Mouse (Mus musculus) MEL (cell line): ENCODE results near the gene Gm10134.

ENCODE experiments used
- CTCF ChIP-seq, 3 experiments: IDR thresholded peaks in 2 of 3; conservative IDR thresholded peaks in 1 of 3; 2 replicates each; pipeline ENCODE4 v1.5.1; 2011 to 2012; ENCODE audit warnings: low read length in 3 of 3, low read depth in 2 of 3, mild to moderate bottlenecking in 2 of 3, improper control_type of control experiment in 1 of 3, inconsistent platforms in 1 of 3, mixed read lengths in 1 of 3, moderate library complexity in 1 of 3; ENCODE audit not compliant: control insufficient read depth in 1 of 3, insufficient read depth in 1 of 3, poor library complexity in 1 of 3, severe bottlenecking in 1 of 3
- EP300 ChIP-seq, 2 experiments: IDR thresholded peaks; 2 replicates each; pipeline ENCODE4 v1.6.1; 2011; ENCODE audit warnings: improper control_type of control experiment in 2 of 2, low read length in 2 of 2, low read depth in 1 of 2, mild to moderate bottlenecking in 1 of 2
- ETS1 ChIP-seq: IDR thresholded peaks from 2 replicates; pipeline ENCODE4 v1.6.1; 2012; ENCODE audit warnings: low read depth, mild to moderate bottlenecking, inconsistent platforms, low read length, improper control_type of control experiment, moderate library complexity
- GATA1 ChIP-seq: IDR thresholded peaks from 2 replicates; pipeline ENCODE4 v1.6.1; 2011; ENCODE audit warnings: low read depth, low read length, improper control_type of control experiment
- HCFC1 ChIP-seq: IDR thresholded peaks from 2 replicates; pipeline ENCODE4 v1.6.1; 2012; ENCODE audit warnings: low read depth, mild to moderate bottlenecking, inconsistent platforms, low read length, improper control_type of control experiment, moderate library complexity
- POLR2A ChIP-seq, 2 experiments: IDR thresholded peaks; 2 replicates each; pipeline ENCODE4 v1.6.1; 2011 to 2012; ENCODE audit warnings: low read length in 2 of 2, mild to moderate bottlenecking in 2 of 2, control low read depth in 1 of 2, improper control_type of control experiment in 1 of 2, low read depth in 1 of 2, moderate library complexity in 1 of 2; ENCODE audit not compliant: control insufficient read depth in 1 of 2, insufficient read depth in 1 of 2, poor library complexity in 1 of 2
- POLR2AphosphoS5 ChIP-seq: IDR thresholded peaks from 2 replicates; pipeline ENCODE4 v1.6.1; 2012; ENCODE audit warnings: low read depth, borderline replicate concordance, mild to moderate bottlenecking, inconsistent platforms, low read length, moderate library complexity, mixed read lengths
- UBTF ChIP-seq: IDR thresholded peaks from 2 replicates; pipeline ENCODE4 v1.6.1; 2012; ENCODE audit warnings: low read depth, mild to moderate bottlenecking, inconsistent platforms, low read length, improper control_type of control experiment, moderate library complexity, borderline replicate concordance; ENCODE audit not compliant: insufficient read depth
- USF1 ChIP-seq: IDR thresholded peaks from 2 replicates; pipeline ENCODE4 v1.6.1; 2014; ENCODE audit warnings: low read depth, mild to moderate bottlenecking, inconsistent platforms, low read length, improper control_type of control experiment, moderate library complexity
- ZMIZ1 ChIP-seq: IDR thresholded peaks from 2 replicates; pipeline ENCODE4 v1.6.1; 2012; ENCODE audit warnings: low read depth, mild to moderate bottlenecking, inconsistent platforms, low read length, improper control_type of control experiment, moderate library complexity

DNA sequence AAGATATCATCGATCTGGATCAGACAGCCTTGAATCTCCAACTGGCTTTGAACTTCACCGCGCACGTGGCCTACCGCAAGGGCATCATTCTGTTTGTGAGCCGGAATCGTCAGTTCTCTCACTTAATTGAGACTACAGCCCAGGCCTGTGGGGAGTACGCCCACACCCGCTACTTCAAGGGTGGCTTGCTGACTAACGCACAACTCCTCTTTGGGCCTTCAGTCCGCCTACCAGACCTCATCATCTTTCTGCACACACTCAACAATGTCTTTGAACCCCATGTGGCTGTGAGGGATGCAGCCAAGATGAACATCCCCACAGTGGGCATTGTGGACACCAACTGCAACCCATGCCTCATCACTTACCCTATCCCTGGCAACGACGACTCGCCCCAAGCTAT lies 36.4 kb upstream of the Gm10134 start:
- TF ChIP-seq POLR2A (IDR thresholded peaks at IDR 0.05; ENCODE audit: control insufficient read depth in 1 of 2, insufficient read depth in 1 of 2, low read depth in 1 of 2, low read length in 2 of 2, poor library complexity in 1 of 2): no peak
- TF ChIP-seq ZMIZ1: no peak
- no peak for TF ChIP-seq UBTF
- no peak for TF ChIP-seq USF1
- TF ChIP-seq CTCF (IDR thresholded peaks at IDR 0.05 in 2 of 3, conservative IDR thresholded peaks at IDR 0.05 in 1 of 3; ENCODE audit: control insufficient read depth in 1 of 3, insufficient read depth in 1 of 3, low read depth in 2 of 3, low read length in 3 of 3, poor library complexity in 1 of 3, severe bottlenecking in 1 of 3): no peak
- no peak for TF ChIP-seq EP300 (IDR thresholded peaks at IDR 0.05; ENCODE audit: low read depth in 1 of 2, low read length in 2 of 2)
- no peak for TF ChIP-seq GATA1
- TF ChIP-seq HCFC1: no peak
- no peak for TF ChIP-seq ETS1
- no peak for TF ChIP-seq POLR2AphosphoS5
